ENCODE assay signal across 25 mouse cellular contexts in genomic region chr3:37503846-37504245, GRCm38 (mm10).
DNase-seq lines count a peak whose midpoint lies in the region; ATAC-seq and TF ChIP-seq lines count a peak whose summit lies in the region.
"Had no signal": no experiment of that assay in that cellular context is flagged by ENCODE, and none has a peak within 500 bp of the region (broad histone marks: within the 10 kb centered on the region; RNA-seq: fewer than 3 reads in every experiment).

No protein-coding gene starts in this region.

- no peaks in the 10 kb centered on the region for H3K9me3 ChIP-seq in liver, embryonic 16.5 days (replicated peaks; ENCODE audit: control insufficient read depth, low read length)
- H3K9me3 ChIP-seq: embryonic facial prominence, embryonic 12.5 days; forebrain, embryonic 13.5 days; limb, embryonic 12.5 days; neural tube, embryonic 15.5 days had no signal

- no peak overlapping the region for H3K9ac ChIP-seq in liver, embryonic 16.5 days (ENCODE audit: low read depth, low read length)
- H3K9ac ChIP-seq: embryonic facial prominence, embryonic 12.5 days; forebrain, embryonic 13.5 days; hindbrain, embryonic 14.5 days; limb, embryonic 12.5 days; lung, embryonic 14.5 days; neural tube, embryonic 15.5 days had no signal

- H3K27ac ChIP-seq in liver, embryonic 16.5 days (ENCODE audit: low read length), result no peak overlapping the region
- no peak overlapping the region for H3K27ac ChIP-seq in gastrocnemius, adult 2 months
- H3K27ac ChIP-seq: embryonic facial prominence, embryonic 12.5 days; forebrain, embryonic 13.5 days; hindbrain, embryonic 14.5 days; kidney, postnatal 0 days; left cerebral cortex, adult 2 months; limb, embryonic 12.5 days; neural tube, embryonic 15.5 days had no signal

- intact Hi-C loops in gastrocnemius, adult 2 months (cut with DNase I), result no loop called here

- peak; percentile 48; the same call in 1 of the 2 replicates for ATAC-seq in erythroblast, adult 5-6 weeks (replicated peaks; ENCODE audit: low FRiP score, poor library complexity, severe bottlenecking)
- ATAC-seq in liver, embryonic 16.5 days (ENCODE audit: low read depth), result peak; percentile 76
- ATAC-seq: activated CD4-positive, CD25-positive, alpha-beta regulatory T cell, adult 4 months; CD4-positive, CD25-positive, alpha-beta regulatory T cell, adult 4 months; forebrain, embryonic 13.5 days had no signal

- TF ChIP-seq CTCF in gastrocnemius, adult 2 months (IDR thresholded peaks at IDR 0.05), result no peak

- H3K36me3 ChIP-seq in liver, embryonic 16.5 days (ENCODE audit: control insufficient read depth, insufficient read depth), result no peaks in the 10 kb centered on the region
- H3K36me3 ChIP-seq: embryonic facial prominence, embryonic 12.5 days; limb, embryonic 12.5 days; neural tube, embryonic 15.5 days had no signal

- H3K4me1 ChIP-seq in liver, embryonic 16.5 days (ENCODE audit: control insufficient read depth, low read depth, low read length), result peaks cover 8% of the 10 kb centered on the region
- H3K4me1 ChIP-seq: forebrain, embryonic 13.5 days; neural tube, embryonic 15.5 days had no signal

- H3K27me3 ChIP-seq in liver, embryonic 16.5 days (ENCODE audit: control insufficient read depth, insufficient read depth, low read depth, low read length), result no peaks in the 10 kb centered on the region
- H3K27me3 ChIP-seq: embryonic facial prominence, embryonic 12.5 days; forebrain, embryonic 13.5 days; limb, embryonic 12.5 days; neural tube, embryonic 15.5 days had no signal

- no peak overlapping the region for H3K4me3 ChIP-seq in liver, embryonic 16.5 days (ENCODE audit: low read depth, low read length)
- no peak overlapping the region for H3K4me3 ChIP-seq in gastrocnemius, adult 2 months
- H3K4me3 ChIP-seq: embryonic facial prominence, embryonic 12.5 days; erythroblast, embryonic 14.5 days; forebrain, embryonic 13.5 days; left cerebral cortex, adult 2 months; limb, embryonic 12.5 days; neural tube, embryonic 15.5 days had no signal

- DNase-seq in 3134 (ENCODE audit: extremely low read depth, insufficient read length, low spot score), result peak; percentile 37
- DNase-seq in 3T3-L1 (ENCODE audit: low read depth, low spot score), result peak; percentile 85
- no peak for DNase-seq in left cerebral cortex, adult 9 months (ENCODE audit: low spot score in 2 of 2)
- DNase-seq in gastrocnemius, adult 2 months, result no peak
- DNase-seq in frontal cortex, adult 2 months (ENCODE audit: extremely low spot score in 1 of 2, low spot score in 1 of 2), result no peak
- DNase-seq: cerebellum, adult 18-20 months; cerebellum, postnatal 14 days; heart, postnatal 4 days; kidney, adult 2 months; lung, embryonic 14.5 days; lung, postnatal 36 days; thymus, adult 2 months; thymus, postnatal 4 days had no signal

- H3K4me2 ChIP-seq in liver, embryonic 16.5 days (ENCODE audit: low read depth, low read length), result no peak overlapping the region
- H3K4me2 ChIP-seq: embryonic facial prominence, embryonic 12.5 days; forebrain, embryonic 13.5 days; hindbrain, embryonic 14.5 days; limb, embryonic 12.5 days; lung, embryonic 14.5 days; neural tube, embryonic 15.5 days had no signal

Comparison
In these comparisons a context has a peak if more than half of its experiments do, and no peak if none do; other contexts are left out.
1. DNase-seq: peak in 3134 (single experiment) and 3T3-L1 (single experiment); none in left cerebral cortex, adult 9 months (0 of 2), gastrocnemius, adult 2 months (single experiment) and frontal cortex, adult 2 months (0 of 2).